Mouse (Mus musculus): ENCODE measurements around the gene Ftsj3.

Gene Ftsj3

DNA sequence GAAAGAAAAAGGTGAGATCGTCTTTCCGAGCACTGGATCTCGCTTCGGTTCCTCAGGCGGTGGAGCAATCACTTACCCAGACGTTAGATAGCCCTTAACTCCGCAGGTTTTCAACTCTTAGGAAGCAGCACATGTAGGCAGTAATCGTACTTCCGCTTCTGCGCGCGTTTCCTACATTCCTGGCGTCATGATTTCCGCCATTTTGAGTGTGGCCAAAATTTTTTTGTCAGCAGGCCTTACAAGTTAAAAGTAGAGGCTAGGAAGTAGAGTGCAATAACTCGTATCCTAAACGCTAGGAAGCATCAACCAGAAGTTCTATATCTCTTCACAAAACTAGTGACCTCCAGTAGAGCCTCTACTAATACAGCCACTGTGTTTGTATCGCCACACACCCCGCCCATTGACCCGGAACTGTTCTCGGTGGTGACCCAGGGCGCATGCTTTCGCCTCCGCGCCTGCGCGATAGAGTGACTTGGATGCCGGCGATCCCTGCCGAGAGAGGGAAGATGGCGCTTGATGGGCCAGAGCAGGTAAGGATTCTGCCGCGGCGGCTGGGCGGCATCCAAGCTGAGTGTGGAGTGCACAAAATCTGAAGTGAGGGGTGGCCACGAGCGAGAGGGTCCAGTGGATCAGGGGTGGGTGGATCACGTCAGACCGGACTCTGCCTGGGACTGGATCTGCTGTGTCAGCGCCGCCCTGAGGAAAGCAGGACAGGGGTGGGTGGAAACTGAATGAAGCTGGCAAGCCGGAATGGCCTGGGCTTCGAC lies at the start of gene Ftsj3, which contains the start of gene Psmc5:
Gene Ftsj3, minus strand, starts transcription at position 395 of the 767 bp plus-strand sequence.
Gene Psmc5, plus strand, starts transcription at position 470 of the 767 bp plus-strand sequence.
- Histone ChIP-seq H3K36me3 (ENCODE audit: control insufficient read depth, insufficient read depth, low read length, poor library complexity, severe bottlenecking) (peaks cover 3% of the 10 kb centered on the region), H3K27me3 (ENCODE audit: control insufficient read depth, insufficient read depth, low read length, poor library complexity, severe bottlenecking) (no peaks in the 10 kb centered on the region)
- peak; percentile 98 for DNase-seq (ENCODE audit: low read depth, low spot score)

DNA sequence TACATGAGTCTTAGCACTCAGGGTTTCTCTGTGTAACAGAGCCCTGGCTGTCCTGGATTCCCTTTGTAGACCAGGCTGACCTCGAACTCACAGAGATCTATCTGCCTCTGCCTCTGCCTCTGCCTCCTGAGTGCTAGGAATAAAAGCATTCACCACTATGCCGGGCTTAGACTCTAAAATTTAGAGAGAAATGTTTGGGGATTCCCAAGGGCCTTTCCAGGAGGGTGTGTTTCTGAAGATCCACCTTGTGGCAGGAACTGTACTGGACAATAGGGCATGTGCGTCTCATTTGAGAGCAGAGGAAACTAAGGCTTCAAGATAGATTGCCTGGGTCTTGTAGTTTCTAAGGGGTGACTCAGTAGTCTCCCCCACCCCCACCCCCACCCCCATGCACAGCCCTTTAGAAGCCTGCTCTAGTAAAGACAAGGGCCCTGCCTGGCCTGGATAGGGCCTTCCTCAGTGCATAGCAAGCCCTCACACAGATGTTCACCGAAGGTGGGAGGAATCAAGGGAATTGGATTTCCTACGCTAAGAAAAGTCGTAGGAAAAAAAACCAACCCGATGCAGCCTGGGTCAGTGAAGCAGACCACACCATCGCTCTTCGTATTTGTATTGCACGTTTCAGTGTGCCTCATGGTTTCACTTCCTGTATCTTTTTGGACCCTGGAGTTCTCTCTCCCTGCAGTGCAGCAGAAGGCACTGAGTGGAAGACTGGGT lies 49.6 kb upstream of the Ftsj3 start:
- H3K36me3 ChIP-seq (ENCODE audit: control insufficient read depth, insufficient read depth, low read length, poor library complexity, severe bottlenecking), result no peaks in the 10 kb centered on the region; the same call in 1 of the 2 replicates
- no peaks in the 10 kb centered on the region for H3K27me3 ChIP-seq (ENCODE audit: control insufficient read depth, insufficient read depth, low read length, poor library complexity, severe bottlenecking)
- DNase-seq (ENCODE audit: low read depth, low spot score), result peak; percentile 87

DNA sequence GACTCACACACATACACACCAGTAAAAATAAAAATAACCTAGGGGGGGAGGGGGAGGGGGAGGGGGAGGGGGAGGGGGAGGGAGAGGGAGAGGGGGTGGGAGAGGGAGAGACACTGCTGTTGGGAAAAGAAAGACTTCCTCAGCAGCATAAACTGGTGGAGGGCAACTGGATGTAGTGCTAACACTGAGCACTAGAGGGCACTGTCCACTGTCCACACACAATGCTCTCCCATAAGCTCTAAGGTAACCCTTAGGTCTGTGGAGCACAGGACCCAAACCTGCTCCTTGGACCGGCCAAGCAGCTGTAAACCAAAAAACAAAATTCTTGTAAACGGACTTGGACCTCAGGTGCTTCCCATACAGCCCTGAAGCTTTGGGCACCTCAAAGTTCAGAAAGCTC lies 46.8 kb upstream of the Ftsj3 start:
- H3K27me3 ChIP-seq (ENCODE audit: control insufficient read depth, insufficient read depth, low read length, poor library complexity, severe bottlenecking), result no peaks in the 10 kb centered on the region
- peak; percentile 92 for DNase-seq (ENCODE audit: low read depth, low spot score)
- H3K36me3 ChIP-seq (ENCODE audit: control insufficient read depth, insufficient read depth, low read length, poor library complexity, severe bottlenecking), result no peaks in the 10 kb centered on the region

DNA sequence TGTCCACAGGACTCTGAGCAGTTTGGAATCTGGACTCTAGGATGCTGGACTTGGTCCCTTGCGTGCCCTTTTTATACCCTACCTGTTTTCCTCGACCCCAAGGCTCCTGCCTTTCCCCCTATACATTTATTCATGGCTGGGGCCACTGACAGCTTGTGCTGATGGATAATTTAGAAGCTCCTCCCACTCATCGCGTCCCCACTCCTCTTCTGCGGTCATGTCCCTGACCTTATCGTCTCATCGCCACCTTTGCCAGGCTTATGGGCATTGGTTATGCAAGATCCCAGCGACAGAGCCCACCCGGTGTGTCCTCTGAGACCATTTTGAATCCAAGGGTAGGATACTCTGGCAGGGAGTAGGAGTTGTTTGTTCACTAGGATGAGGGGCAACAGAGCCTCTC lies 45.9 kb upstream of the Ftsj3 start, which contains the start of gene Gh:
Gene Gh, minus strand, starts transcription at position 101 of the 400 bp plus-strand sequence.
- Histone ChIP-seq H3K27me3 (ENCODE audit: control insufficient read depth, insufficient read depth, low read length, poor library complexity, severe bottlenecking) (no peaks in the 10 kb centered on the region), H3K36me3 (ENCODE audit: control insufficient read depth, insufficient read depth, low read length, poor library complexity, severe bottlenecking) (no peaks in the 10 kb centered on the region)
- DNase-seq (ENCODE audit: low read depth, low spot score), result no peak

DNA sequence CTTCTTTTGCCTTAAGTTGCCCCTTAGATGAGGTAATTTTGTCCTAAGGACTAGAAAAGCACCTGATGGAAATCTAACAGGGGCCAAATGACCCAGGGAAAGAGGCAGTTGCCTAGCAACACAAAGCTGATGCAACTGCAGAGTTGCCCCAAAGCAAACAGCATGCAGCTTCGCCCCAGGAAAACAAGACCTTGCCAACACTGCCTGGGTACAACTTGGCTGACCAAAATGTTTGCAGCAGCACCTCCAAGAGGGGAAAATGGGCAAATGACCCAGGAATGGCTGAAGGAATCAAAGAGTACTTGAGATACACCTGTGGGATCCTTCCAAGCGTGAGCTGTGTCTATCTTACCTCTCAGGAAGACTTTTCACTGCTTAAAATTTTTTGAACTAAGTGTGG lies 36.0 kb upstream of the Ftsj3 start:
- DNase-seq (ENCODE audit: low read depth, low spot score), result no peak
- H3K27me3 ChIP-seq (ENCODE audit: control insufficient read depth, insufficient read depth, low read length, poor library complexity, severe bottlenecking), result no peaks in the 10 kb centered on the region
- no peaks in the 10 kb centered on the region for H3K36me3 ChIP-seq (ENCODE audit: control insufficient read depth, insufficient read depth, low read length, poor library complexity, severe bottlenecking)

DNA sequence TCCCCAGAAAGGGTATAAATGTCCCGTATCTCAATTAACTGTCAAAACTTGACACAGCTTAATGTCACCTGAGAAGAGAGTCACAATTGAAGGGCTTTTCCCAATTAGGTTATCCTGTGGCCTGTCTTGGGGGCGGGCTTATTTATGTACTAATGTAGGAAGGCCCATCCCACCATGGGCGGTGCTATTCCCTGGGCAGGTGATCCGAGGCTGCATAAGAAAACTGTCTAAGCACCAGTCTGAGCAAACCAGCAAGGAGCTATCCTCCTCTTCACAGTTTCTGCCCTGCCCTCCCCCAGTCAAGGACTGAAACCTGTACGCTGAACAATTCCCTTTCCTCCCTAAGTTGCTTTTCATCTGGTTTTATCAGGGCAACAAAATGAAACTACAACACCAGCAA lies 34.5 kb upstream of the Ftsj3 start:
- no peaks in the 10 kb centered on the region for H3K36me3 ChIP-seq (ENCODE audit: control insufficient read depth, insufficient read depth, low read length, poor library complexity, severe bottlenecking)
- no peaks in the 10 kb centered on the region for H3K27me3 ChIP-seq (ENCODE audit: control insufficient read depth, insufficient read depth, low read length, poor library complexity, severe bottlenecking)
- DNase-seq (ENCODE audit: low read depth, low spot score), result no peak

DNA sequence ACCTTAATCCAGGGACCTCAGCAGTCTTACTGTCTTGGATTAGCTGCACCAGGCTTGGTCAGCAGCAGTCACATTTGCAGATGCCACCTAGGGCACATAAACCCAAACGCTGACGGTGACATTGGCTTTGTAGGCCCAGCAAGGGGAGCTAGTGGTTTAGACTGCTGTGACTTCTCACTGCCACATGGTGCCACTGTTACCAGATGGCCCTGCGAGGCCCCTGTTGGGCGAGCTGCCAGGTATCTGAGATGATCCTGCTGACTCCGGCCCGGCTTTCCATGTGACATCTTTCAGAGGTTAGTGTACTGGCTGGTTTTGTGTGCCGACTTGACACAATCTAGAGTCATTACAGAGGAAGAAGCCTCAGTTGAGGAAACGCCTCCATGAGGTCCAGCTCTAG lies 33.5 kb upstream of the Ftsj3 start:
- peak; percentile 63 for DNase-seq (ENCODE audit: low read depth, low spot score)
- H3K36me3 ChIP-seq (ENCODE audit: control insufficient read depth, insufficient read depth, low read length, poor library complexity, severe bottlenecking), result no peaks in the 10 kb centered on the region
- H3K27me3 ChIP-seq (ENCODE audit: control insufficient read depth, insufficient read depth, low read length, poor library complexity, severe bottlenecking), result no peaks in the 10 kb centered on the region

DNA sequence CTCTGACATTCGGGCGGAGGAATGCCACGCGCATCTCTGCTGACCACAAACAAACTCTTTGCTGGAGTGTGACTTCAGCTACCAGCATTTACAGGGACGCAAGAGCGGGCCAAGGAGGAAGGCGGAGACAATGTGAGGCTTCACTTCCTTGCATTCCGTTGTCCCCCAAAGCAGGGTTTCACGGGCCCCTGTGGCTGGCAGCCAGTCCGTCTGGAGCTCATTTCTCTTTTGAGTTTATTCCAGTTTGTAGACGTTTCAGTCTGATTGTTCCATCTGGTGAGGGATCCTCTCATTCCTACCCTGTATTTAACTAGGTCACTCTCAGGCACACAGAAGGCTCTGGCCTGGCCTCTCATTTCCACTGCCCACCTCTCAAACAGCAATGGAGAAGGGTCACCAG lies 31.1 kb upstream of the Ftsj3 start:
- H3K27me3 ChIP-seq (ENCODE audit: control insufficient read depth, insufficient read depth, low read length, poor library complexity, severe bottlenecking), result no peaks in the 10 kb centered on the region
- DNase-seq (ENCODE audit: low read depth, low spot score), result no peak
- H3K36me3 ChIP-seq (ENCODE audit: control insufficient read depth, insufficient read depth, low read length, poor library complexity, severe bottlenecking), result no peaks in the 10 kb centered on the region

DNA sequence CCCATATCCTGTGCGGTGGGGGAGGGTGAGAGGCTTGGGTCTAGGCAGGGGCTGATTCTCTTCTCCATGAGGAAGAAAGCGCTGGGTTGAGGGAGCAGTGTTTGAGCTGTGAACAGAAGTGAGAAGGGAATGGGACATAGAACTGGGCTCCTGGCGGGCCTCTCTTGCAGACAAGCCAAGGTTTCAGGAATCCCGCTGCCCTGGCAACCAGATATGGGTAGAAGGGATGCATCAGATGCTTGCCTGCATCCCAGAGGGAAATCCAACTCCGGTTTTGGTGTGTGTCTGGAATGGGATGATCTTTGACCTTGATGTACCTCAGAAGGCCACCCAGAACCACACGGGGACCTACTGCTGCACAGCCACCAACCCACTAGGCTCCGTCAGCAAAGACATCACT lies 30.3 kb upstream of the Ftsj3 start:
- H3K27me3 ChIP-seq (ENCODE audit: control insufficient read depth, insufficient read depth, low read length, poor library complexity, severe bottlenecking), result no peaks in the 10 kb centered on the region
- DNase-seq (ENCODE audit: low read depth, low spot score), result no peak
- H3K36me3 ChIP-seq (ENCODE audit: control insufficient read depth, insufficient read depth, low read length, poor library complexity, severe bottlenecking), result no peaks in the 10 kb centered on the region

DNA sequence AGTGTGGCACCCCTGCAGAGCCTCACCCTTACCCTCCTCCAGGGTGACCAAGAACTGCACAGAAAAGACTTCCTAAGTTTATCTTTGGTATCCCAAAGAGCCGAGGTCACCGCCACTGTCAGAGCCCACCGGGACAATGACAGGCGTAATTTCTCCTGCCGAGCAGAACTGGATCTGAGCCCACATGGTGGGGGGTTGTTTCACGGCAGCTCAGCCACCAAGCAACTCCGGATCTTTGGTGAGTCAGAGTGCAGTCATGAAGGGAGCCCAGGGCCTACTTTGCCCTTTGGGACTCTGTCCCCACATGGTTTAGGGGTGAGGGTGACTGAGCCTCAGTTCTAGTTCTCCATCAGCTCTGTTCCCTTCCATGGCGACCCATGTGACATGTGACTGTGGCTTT lies 28.2 kb upstream of the Ftsj3 start:
- no peaks in the 10 kb centered on the region for H3K27me3 ChIP-seq (ENCODE audit: control insufficient read depth, insufficient read depth, low read length, poor library complexity, severe bottlenecking)
- DNase-seq (ENCODE audit: low read depth, low spot score), result no peak
- H3K36me3 ChIP-seq (ENCODE audit: control insufficient read depth, insufficient read depth, low read length, poor library complexity, severe bottlenecking), result no peaks in the 10 kb centered on the region

DNA sequence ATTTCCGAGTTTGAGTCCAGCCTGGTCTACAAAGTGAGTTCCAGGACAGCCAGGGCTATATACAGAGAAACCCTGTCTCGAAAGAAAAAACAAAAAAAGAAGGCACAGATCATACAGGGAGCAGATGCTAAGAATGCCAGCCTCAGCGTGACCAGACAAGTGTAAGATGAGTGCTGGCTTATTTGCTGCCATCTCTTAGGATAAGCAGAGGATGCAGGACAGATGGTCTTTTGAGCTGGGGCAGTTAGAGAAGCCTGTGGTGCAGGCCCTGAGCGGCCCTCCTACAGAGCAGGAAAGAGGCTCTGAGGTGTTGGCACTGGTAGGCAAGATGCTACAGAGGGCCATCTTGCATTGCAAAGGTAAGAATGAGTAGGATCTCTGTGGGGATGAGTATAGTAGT lies 27.5 kb upstream of the Ftsj3 start:
- Histone ChIP-seq H3K27me3 (ENCODE audit: control insufficient read depth, insufficient read depth, low read length, poor library complexity, severe bottlenecking) (no peaks in the 10 kb centered on the region), H3K36me3 (ENCODE audit: control insufficient read depth, insufficient read depth, low read length, poor library complexity, severe bottlenecking) (no peaks in the 10 kb centered on the region)
- DNase-seq (ENCODE audit: low read depth, low spot score), result no peak

DNA sequence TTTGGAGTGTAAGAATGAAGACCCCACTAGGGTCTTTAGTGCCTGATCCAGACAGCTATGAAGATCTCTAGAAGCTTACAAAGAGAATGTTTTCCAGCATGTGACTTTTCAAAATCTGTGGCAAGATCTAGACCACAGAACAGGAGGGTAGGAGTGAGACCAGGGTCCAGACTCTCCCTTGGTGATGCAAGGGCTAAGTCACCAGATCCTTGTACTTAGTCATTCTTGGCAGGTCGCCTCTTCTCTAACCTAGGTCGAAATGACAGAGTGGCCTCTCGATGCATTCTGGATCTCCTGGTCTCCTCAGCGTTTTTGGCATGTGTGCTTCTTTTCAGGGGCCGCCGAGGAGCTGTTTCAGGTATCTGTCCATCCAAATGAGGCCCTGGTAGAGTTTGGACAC lies 26.6 kb upstream of the Ftsj3 start:
- no peak for DNase-seq (ENCODE audit: low read depth, low spot score)
- H3K27me3 ChIP-seq (ENCODE audit: control insufficient read depth, insufficient read depth, low read length, poor library complexity, severe bottlenecking), result no peaks in the 10 kb centered on the region
- H3K36me3 ChIP-seq (ENCODE audit: control insufficient read depth, insufficient read depth, low read length, poor library complexity, severe bottlenecking), result no peaks in the 10 kb centered on the region

DNA sequence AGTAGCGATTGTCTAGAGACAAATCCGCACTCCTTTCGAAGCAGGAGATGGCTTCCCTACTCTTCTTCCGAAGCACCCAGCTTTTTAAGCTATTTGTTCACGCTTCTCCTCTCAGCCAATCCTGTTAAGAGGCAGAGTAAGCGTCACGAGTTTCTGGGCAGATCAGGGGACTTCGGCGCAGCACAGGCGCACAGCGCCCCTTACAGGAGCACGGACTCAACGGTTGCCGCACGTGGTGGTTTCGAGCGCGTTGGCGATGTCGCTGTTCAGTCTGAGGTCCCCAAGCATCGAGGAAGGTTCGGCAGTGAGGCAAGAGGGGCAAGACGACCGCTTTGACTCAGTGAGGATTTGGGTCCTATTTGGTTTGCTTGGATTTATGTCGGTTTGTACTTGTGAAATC lies 20.6 kb upstream of the Ftsj3 start, which contains the start of gene Tcam1:
Gene Tcam1, plus strand, starts transcription at position 219 of the 400 bp plus-strand sequence.
- peak; percentile 99 for DNase-seq (ENCODE audit: low read depth, low spot score)
- Histone ChIP-seq H3K36me3 (ENCODE audit: control insufficient read depth, insufficient read depth, low read length, poor library complexity, severe bottlenecking) (no peaks in the 10 kb centered on the region), H3K27me3 (ENCODE audit: control insufficient read depth, insufficient read depth, low read length, poor library complexity, severe bottlenecking) (no peaks in the 10 kb centered on the region)

DNA sequence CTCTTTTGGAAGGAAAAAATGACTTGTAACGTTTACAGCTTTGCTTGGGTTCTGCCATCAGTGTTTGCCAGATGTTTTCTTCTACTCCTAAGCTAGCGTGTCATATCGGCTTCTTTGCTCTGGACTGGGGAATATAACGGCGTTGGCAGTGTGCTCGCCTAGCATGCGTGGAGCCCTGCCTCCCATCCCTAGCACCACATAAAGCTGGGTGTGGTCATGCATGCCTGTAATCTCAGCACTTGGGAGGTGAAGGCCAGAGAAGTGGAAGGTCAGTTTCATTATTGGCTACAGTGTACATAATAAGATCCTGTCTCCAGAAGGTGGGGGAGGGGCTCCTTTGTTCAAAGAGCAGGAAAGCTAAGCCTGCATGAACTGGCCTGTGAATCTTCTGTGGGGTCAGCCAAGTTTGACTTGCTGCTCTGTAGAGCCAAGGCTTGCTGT lies 19.1 kb upstream of the Ftsj3 start:
- H3K36me3 ChIP-seq (ENCODE audit: control insufficient read depth, insufficient read depth, low read length, poor library complexity, severe bottlenecking), result no peaks in the 10 kb centered on the region
- no peak for DNase-seq (ENCODE audit: low read depth, low spot score)

DNA sequence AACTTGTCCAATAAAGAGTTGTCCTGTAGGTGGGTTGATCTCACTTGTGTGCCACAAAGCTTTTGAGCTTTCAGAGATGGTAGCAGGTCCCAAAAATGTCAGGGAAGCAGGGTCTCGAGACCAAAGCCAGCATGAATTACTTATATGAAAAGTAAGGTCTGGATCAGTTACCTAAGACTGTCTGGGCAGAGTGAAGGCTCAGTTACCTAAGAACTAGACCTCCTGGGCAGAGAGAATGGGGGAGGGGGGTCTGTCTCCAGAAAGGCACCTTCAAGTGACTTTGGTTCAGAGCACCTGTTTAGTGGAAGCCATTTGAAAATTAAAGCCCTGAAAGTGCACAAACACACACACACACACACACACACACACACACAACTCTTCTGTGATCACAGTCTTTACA lies 18.5 kb upstream of the Ftsj3 start:
- Histone ChIP-seq H3K27me3 (ENCODE audit: control insufficient read depth, insufficient read depth, low read length, poor library complexity, severe bottlenecking) (no peaks in the 10 kb centered on the region), H3K36me3 (ENCODE audit: control insufficient read depth, insufficient read depth, low read length, poor library complexity, severe bottlenecking) (no peaks in the 10 kb centered on the region)
- no peak for DNase-seq (ENCODE audit: low read depth, low spot score)

More for the DNA sequence above, 19.1 kb upstream of the Ftsj3 start:
- no peaks in the 10 kb centered on the region for H3K27me3 ChIP-seq (ENCODE audit: control insufficient read depth, insufficient read depth, low read length, poor library complexity, severe bottlenecking)

Data from splenic B cell, adult 2 months (primary cell).